Mouse (Mus musculus) telencephalon, adult 2 months (tissue): ENCODE measurements around the gene Pde1a.
A peak's percentile ranks its signal among the peaks of the same experiment; 100 is the strongest.

Source experiments
- DNase-seq: peaks from one replicate; pipeline ENCODE4 v3.0.0-alpha.2; 2011; ENCODE audit warnings: low read depth, low spot score

Pde1a gene

GRCm38 (mm10) chr2:80128861-80129698 is at the start of gene Pde1a:
Gene Pde1a (minus strand): TSS chr2:80129458.
- DNase-seq, result peak; percentile 55

GRCm38 (mm10) chr2:80178608-80179280 is 49.5 kb upstream of the Pde1a start:
- no peak for DNase-seq

- DNase-seq, result no peak
These were observed 48.9 kb upstream of the Pde1a start for GRCm38 (mm10) chr2:80178154-80178553.

- DNase-seq, result no peak
These were observed 38.8 kb upstream of the Pde1a start for GRCm38 (mm10) chr2:80168103-80168502.

DNA sequence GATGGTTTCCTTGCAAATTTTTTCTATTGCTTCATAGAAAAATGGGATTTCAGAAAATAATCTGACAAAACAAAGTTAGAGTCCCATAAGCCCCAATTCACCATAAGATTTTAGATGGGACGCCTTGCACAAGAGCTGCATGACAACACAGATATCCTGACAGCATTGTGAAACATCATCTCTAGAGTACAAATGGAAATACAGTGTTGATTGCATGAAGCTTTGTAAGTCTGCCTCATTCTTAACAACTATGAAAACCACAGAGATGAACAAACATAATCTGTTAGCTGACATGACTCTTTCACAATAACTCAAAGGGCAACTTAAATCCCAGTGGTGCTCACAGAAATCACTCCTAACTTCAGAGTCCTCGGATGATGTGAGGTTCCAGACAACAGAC is 29.5 kb upstream of the Pde1a start:
- DNase-seq, result no peak

DNA sequence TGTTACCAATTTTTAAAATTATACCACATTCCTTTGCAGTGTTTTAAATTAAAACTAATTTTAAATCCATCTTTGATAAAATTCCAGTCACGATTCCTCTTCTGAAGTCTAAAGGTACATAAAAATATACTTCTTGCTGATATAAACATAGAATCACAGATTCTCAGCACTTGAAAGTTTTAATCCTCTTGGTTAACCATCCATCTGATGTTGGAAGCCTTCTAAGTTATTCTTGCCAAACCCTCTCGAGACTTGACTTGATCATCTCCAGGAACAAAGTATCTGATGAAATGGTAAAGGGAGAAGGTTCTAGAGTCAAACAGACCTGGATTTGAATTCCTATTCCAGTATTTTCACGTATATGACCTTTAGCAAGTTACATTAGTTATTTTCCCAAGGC is 28.9 kb upstream of the Pde1a start:
- DNase-seq, result peak; percentile 61

DNA sequence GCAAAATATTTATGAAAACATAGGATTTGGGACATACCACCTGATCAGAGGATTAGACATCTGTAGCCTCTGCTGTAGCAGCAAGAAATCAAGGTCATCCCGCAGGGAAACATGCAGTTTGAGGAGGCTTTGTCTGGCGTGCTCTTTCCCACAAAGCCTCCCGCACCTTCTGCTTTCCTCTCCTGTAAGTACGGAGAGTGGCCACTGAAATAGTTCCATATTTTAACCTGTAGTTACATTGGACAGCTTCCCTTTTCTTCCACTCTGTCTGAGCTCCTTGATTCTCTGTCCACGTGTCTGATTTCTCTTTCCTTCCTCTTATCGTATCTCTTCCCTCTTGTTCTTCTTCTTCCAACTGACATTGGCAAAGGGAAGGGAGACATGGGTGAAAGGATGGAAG is 20.8 kb upstream of the Pde1a start:
- DNase-seq, result no peak

- DNase-seq, result peak; percentile 60
These were observed 20.1 kb upstream of the Pde1a start for GRCm38 (mm10) chr2:80149332-80149731.

DNA sequence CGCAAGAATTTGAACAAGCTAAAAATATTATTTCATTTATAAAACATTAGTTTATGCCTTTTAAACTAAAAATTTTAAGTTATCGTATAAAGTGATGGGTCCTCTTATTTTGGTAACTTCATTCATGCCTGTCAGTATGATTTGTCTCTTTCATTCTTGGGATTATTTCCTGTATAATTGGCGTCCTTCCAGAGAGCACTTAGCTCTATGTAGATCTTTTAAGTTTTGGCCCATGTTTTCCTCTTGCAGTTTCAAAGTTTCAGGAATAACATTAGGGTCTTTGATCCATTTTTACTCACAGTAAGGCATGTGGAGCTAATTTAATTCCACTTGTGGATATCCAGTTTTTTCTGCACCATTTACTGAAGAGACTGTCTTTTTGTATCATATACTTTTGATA is 5.8 kb upstream of the Pde1a start:
- no peak for DNase-seq

DNA sequence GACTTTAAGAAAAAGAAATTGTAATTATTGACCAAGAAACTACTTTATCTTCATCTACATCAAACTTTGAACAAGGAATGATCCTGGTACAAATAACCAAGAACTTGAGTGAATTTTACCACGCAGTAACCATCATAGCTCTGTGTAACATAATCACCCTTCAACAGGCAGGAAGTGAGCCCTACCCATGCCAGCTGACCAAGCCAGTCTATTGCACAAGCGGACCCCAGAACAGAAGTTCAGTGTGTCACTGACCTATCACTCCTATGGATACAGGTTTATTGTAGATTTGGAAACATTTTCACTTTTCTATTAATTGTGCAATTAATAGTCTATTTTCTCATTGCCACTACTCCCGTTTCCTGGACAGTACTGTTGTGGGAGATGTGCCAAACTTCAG is 3.4 kb upstream of the Pde1a start:
- no peak for DNase-seq

DNA sequence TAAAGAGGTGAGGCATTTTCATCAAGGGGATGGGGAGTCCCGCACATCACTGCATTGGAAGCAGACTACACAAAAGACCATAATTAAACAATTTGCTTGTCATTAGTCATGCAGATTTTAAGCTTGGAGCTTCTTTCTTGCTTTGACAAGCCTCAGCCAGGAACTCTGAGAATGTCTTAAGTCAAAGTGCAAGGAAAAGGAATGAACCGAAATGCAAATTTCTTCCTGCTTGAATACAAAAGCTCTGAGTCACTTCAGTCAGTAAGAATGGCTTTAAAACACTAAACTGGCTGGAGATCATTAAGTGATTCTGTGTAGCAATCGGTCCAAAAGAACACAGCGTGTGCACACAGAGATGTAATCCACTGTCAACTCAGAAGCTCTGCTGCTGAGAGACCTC is 2.6 kb downstream of the Pde1a start:
- DNase-seq, result no peak

DNA sequence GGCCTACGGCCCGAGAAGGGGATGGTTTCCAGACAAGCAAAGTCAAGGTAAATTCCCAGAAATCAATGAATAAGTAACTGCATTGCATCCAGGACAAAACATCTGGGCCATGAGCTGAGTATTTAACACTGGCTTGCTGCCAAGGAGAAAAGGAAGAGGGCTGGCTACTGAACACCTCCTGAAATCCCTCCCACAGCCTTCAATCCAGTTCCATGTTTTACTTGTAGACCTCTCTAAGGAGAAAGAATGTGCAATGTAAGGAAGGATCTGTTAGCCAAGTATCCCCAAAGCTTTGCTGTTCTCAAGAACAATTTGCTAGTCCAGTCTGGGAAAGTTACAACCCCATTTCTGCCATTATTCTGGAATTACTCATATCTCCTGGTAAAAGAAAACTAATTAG is 42.4 kb downstream of the Pde1a start:
- no peak for DNase-seq

DNA sequence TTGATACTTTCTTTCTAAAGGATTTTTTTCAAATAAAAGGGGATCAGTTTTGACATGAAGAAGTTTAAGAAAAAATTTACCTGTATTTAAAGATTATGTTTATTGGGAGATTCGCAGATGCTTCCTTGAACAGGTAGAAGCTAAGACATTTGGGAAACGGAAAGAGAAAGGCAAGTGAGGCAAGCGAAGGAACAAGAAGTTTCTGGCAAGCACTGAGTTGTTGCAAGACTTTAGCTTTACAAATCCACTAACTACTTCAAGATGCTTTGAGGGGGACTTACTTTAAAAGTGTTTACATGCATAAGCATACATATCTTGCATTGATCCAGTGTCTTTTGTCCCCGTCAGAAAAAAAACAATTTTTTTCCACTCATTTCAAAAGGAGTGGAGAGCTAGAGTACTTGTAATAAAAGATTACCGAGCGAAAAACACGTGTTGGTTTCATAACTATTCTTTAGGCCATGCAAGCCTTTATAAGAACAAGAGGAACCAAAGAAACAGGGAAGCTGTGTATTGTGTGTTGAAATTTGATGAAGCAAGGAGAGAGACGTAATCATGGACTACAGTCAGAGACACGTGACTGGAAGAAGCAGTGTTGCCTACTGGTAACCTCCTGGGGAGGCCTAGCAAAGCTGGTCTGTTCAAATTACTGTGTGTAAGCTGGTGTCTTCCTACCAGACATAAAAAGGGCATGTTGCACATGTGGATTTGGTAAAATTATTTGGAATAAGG is 49.0 kb downstream of the Pde1a start:
- DNase-seq, result no peak

DNA sequence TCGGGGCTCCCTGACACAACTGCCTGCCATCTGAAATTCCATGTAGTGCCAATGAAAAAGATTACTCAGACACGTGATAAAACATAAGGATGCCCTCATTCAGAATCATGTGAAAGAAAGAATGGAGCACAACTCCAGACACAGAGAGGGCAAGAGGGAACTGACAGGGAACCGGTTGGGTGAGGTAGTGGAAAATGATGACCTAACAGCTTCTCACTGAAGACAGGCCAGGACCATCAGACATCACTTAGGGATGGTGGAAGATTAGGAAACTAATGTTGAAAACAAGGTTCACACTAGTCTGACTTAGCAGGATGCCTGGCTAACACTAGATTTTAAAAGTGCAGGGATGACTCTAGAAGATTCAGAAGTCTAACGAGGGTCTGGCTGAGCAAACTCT is 49.6 kb downstream of the Pde1a start:
- no peak for DNase-seq

DNA sequence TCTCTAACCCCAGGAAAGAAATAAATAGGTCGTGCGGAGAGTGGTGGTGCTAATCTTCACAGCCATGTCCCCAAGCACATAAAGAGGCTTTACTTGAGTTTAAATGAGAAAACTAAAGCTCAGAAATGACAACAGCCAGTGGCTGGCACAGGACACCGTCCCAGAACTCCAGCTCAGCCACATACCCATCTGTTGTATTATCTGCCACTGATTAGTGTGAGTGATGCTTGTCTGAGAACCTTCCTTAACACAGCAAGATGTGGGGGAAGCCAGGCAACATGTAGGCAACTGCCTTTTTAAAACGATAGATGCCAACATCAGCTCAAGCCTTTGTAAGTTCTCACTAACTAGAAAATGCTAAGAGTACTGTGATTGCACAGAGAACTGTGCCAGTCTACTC is 52.9 kb downstream of the Pde1a start:
- no peak for DNase-seq

GRCm38 (mm10) chr2:80074531-80074930 is 54.7 kb downstream of the Pde1a start:
- DNase-seq, result no peak

- DNase-seq, result no peak
These were observed 55.2 kb downstream of the Pde1a start for GRCm38 (mm10) chr2:80074046-80074445.

GRCm38 (mm10) chr2:80073426-80073825 is 55.8 kb downstream of the Pde1a start:
- no peak for DNase-seq

GRCm38 (mm10) chr2:80069745-80070144 is 59.5 kb downstream of the Pde1a start:
- no peak for DNase-seq

DNA sequence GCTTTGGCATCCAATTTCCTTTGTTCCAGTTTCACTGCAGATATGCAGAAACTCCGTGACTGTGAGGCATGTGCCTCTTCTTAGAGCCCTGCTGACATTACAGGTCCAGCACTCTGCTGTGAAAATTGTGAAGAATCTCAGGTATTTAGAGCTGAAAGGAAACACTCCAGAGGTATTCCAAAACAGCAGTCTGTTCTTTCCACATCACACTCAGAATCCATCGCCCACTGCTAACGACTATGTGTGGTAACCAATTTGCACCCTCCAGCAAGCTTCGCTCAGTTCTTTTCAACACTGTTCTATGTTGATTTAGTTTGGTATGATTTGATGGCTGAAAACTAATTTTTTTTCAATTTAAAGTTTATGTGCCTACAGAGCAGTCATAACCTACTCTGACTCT is 62.8 kb downstream of the Pde1a start:
- DNase-seq, result no peak

DNA sequence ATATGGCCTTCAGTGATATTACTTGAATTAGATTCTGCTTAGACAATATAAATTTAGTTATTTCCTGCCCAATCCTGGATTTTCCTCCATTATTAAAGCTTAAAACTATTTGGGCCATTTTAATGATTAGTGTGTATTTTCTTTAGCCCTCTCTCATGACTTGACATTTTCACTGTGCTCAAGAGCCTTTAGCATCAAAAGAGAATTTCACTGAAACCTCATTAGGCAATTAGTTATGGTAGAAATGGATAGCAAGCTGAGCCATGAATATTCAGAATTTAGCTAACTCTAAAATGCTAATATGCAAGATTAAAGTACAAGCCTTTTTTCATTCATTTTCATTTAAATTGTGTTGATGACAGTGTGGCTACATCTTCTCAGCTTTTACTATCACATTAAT is 73.2 kb downstream of the Pde1a start:
- no peak for DNase-seq

- DNase-seq, result no peak
These were observed 75.2 kb downstream of the Pde1a start for GRCm38 (mm10) chr2:80054042-80054441.
